Mouse (Mus musculus) CH12.LX (cell line): ENCODE data around the gene Actn4. TPM values are rescaled to one million over a fixed set of nuclear protein-coding genes. Genes with fewer than 3 reads are reported as not detected.

ENCODE experiments used
- DNase-seq: peaks from one replicate; pipeline ENCODE4 v3.0.0-alpha.2; 2013; ENCODE audit errors: extremely low read depth
- H3K27ac ChIP-seq: 2 replicates; pipeline ENCODE4 v1.5.1; 2012; ENCODE audit warnings: low read depth, mild to moderate bottlenecking, control low read depth, moderate library complexity; ENCODE audit not compliant: insufficient read depth
- H3K27me3 ChIP-seq: replicated peaks from 2 replicates; pipeline ENCODE3; 2012; ENCODE audit warnings: inconsistent platforms
- H3K36me3 ChIP-seq, 2 experiments: replicated peaks in 1 of 2; 2 replicates each; pipeline versions ENCODE3 to v1.6.1; 2012; ENCODE audit warnings: inconsistent platforms in 1 of 2, low read length in 1 of 2, mild to moderate bottlenecking in 1 of 2, mixed read lengths in 1 of 2, moderate library complexity in 1 of 2; ENCODE audit not compliant: control insufficient read depth in 1 of 2, insufficient read depth in 1 of 2
- H3K4me1 ChIP-seq, 2 experiments: 2 replicates each; pipeline ENCODE4 v1.6.1; 2012; ENCODE audit warnings: inconsistent platforms in 1 of 2, moderate library complexity in 1 of 2; ENCODE audit not compliant: insufficient read depth in 2 of 2, control insufficient read depth in 1 of 2
- H3K4me2 ChIP-seq: 2 replicates; pipeline ENCODE4 v1.6.1; 2012; ENCODE audit warnings: low read depth, mild to moderate bottlenecking, control low read depth; ENCODE audit not compliant: poor library complexity, insufficient read depth, severe bottlenecking
- H3K4me3 ChIP-seq, 3 experiments: fragments of 150-350 bp in 1 of 3; sonication (generic) in 1 of 3; replicated peaks in 1 of 3; 2 replicates each; pipeline versions ENCODE3 to v1.5.1; 2011 to 2012; ENCODE audit warnings: low read depth in 2 of 3, low read length in 2 of 3, mild to moderate bottlenecking in 2 of 3, moderate library complexity in 2 of 3, control low read depth in 1 of 3, improper control_type of control experiment in 1 of 3, inconsistent platforms in 1 of 3, mixed read lengths in 1 of 3; ENCODE audit not compliant: poor library complexity in 1 of 3
- H3K79me2 ChIP-seq: replicated peaks from 2 replicates; pipeline ENCODE4 v1.6.1; 2012; ENCODE audit warnings: mild to moderate bottlenecking, moderate library complexity; ENCODE audit not compliant: control insufficient read depth, poor library complexity, insufficient read depth, severe bottlenecking; ENCODE audit errors: extremely low read depth
- H3K9ac ChIP-seq: 2 replicates; pipeline ENCODE4 v1.6.1; 2012; ENCODE audit warnings: low read depth, mild to moderate bottlenecking, control low read depth, moderate library complexity; ENCODE audit not compliant: insufficient read depth
- H3K9me3 ChIP-seq: replicated peaks from 2 replicates; pipeline ENCODE3; 2012; ENCODE audit warnings: low read length, inconsistent platforms, mixed read lengths
- CHD1 ChIP-seq: IDR thresholded peaks from 2 replicates; pipeline ENCODE4 v1.6.1; 2012; ENCODE audit warnings: low read depth, low read length, improper control_type of control experiment, inconsistent platforms
- CHD2 ChIP-seq: IDR thresholded peaks from 2 replicates; pipeline ENCODE4 v1.6.1; 2011; ENCODE audit warnings: low read length, improper control_type of control experiment
- CTCF ChIP-seq, 2 experiments: IDR thresholded peaks in 1 of 2; conservative IDR thresholded peaks in 1 of 2; 2 replicates each; pipeline ENCODE4 v1.5.1; 2011 to 2012; ENCODE audit warnings: low read depth in 2 of 2, low read length in 2 of 2, improper control_type of control experiment in 1 of 2, inconsistent platforms in 1 of 2, mild to moderate bottlenecking in 1 of 2, moderate library complexity in 1 of 2
- ELF1 ChIP-seq: IDR thresholded peaks from 2 replicates; pipeline ENCODE4 v1.6.1; 2014; ENCODE audit warnings: low read depth, mild to moderate bottlenecking, inconsistent platforms, low read length, improper control_type of control experiment
- ETS1 ChIP-seq: conservative IDR thresholded peaks from 2 replicates; pipeline ENCODE4 v1.6.1; 2012; ENCODE audit warnings: low read depth, mild to moderate bottlenecking, inconsistent platforms, low read length, improper control_type of control experiment, moderate library complexity
- JUN ChIP-seq: IDR thresholded peaks from 2 replicates; pipeline ENCODE4 v1.6.1; 2011; ENCODE audit warnings: low read depth, mild to moderate bottlenecking, low read length, improper control_type of control experiment, moderate library complexity; ENCODE audit not compliant: insufficient read depth
- JUND ChIP-seq: conservative IDR thresholded peaks from 2 replicates; pipeline ENCODE4 v1.6.1; 2011; ENCODE audit warnings: low read depth, low read length, improper control_type of control experiment
- MAFK ChIP-seq: IDR thresholded peaks from 2 replicates; pipeline ENCODE4 v1.6.1; 2011; ENCODE audit warnings: low read length, improper control_type of control experiment; ENCODE audit not compliant: insufficient replicate concordance
- MAX ChIP-seq: IDR thresholded peaks from 2 replicates; pipeline ENCODE4 v1.6.1; 2011; ENCODE audit warnings: low read length, improper control_type of control experiment
- MYC ChIP-seq: IDR thresholded peaks from 2 replicates; pipeline ENCODE4 v1.6.1; 2011; ENCODE audit warnings: low read depth, mild to moderate bottlenecking, improper control_type of control experiment, low read length
- NRF1 ChIP-seq: IDR thresholded peaks from 2 replicates; pipeline ENCODE4 v1.6.1; 2014; ENCODE audit warnings: low read depth, mild to moderate bottlenecking, inconsistent platforms, low read length, improper control_type of control experiment, moderate library complexity
- POLR2A ChIP-seq: IDR thresholded peaks from 2 replicates; pipeline ENCODE4 v1.6.1; 2011; ENCODE audit warnings: low read depth, mild to moderate bottlenecking, improper control_type of control experiment, low read length
- RAD21 ChIP-seq: IDR thresholded peaks from 2 replicates; pipeline ENCODE4 v1.6.1; 2011; ENCODE audit warnings: low read depth, mild to moderate bottlenecking, low read length, improper control_type of control experiment, moderate library complexity
- RCOR1 ChIP-seq: conservative IDR thresholded peaks from 2 replicates; pipeline ENCODE4 v1.6.1; 2012; ENCODE audit warnings: low read depth, mild to moderate bottlenecking, inconsistent platforms, low read length, improper control_type of control experiment
- TBP ChIP-seq: conservative IDR thresholded peaks from 2 replicates; pipeline ENCODE4 v1.6.1; 2011; ENCODE audit warnings: low read depth, low read length, improper control_type of control experiment
- TCF12 ChIP-seq: IDR thresholded peaks from 2 replicates; pipeline ENCODE4 v1.6.1; 2014; ENCODE audit warnings: low read depth, mild to moderate bottlenecking, inconsistent platforms, low read length, improper control_type of control experiment
- UBTF ChIP-seq: IDR thresholded peaks from 2 replicates; pipeline ENCODE4 v1.6.1; 2012; ENCODE audit warnings: low read depth, mild to moderate bottlenecking, inconsistent platforms, low read length, improper control_type of control experiment, moderate library complexity
- USF1 ChIP-seq: IDR thresholded peaks from 2 replicates; pipeline ENCODE4 v1.6.1; 2014; ENCODE audit warnings: low read depth, mild to moderate bottlenecking, inconsistent platforms, low read length, improper control_type of control experiment
- USF2 ChIP-seq: conservative IDR thresholded peaks from 2 replicates; pipeline ENCODE4 v1.6.1; 2011; ENCODE audit warnings: low read depth, low read length, improper control_type of control experiment
- ZC3H11A ChIP-seq: IDR thresholded peaks from 2 replicates; pipeline ENCODE4 v1.6.1; 2012; ENCODE audit warnings: low read depth, mild to moderate bottlenecking, inconsistent platforms, low read length, improper control_type of control experiment
- ZKSCAN1 ChIP-seq: IDR thresholded peaks from 2 replicates; pipeline ENCODE4 v1.6.1; 2012; ENCODE audit warnings: low read depth, inconsistent platforms, low read length, improper control_type of control experiment, borderline replicate concordance
- ZMIZ1 ChIP-seq: IDR thresholded peaks from 2 replicates; pipeline ENCODE4 v1.6.1; 2012; ENCODE audit warnings: low read depth, mild to moderate bottlenecking, inconsistent platforms, low read length, improper control_type of control experiment
- ZNF384 ChIP-seq: IDR thresholded peaks from 2 replicates; pipeline ENCODE4 v1.6.1; 2012; ENCODE audit warnings: low read depth, low read length, improper control_type of control experiment, inconsistent platforms
- dilution Hi-C: fragments of 300-500 bp; cut with MboI; formaldehyde crosslinking; loops from 2 replicates; pipeline ENCODE4 v1.14.3; 2020; ENCODE audit warnings: low sequenced_read_pairs; ENCODE audit not compliant: extremely low pct_unique_long_range_greater_than_20kb, extremely low pct_ligation_motif_present
- in situ Hi-C: fragments of 300-500 bp; cut with MboI; formaldehyde crosslinking; loops from 3 replicates; pipeline ENCODE4 v1.14.3; 2019; ENCODE audit warnings: low sequenced_read_pairs, low pct_ligation_motif_present, low pct_unique_long_range_greater_than_20kb, mixed read lengths
- polyA plus RNA-seq: library from polyadenylated mRNA; unstranded; fragments of >175 nt; gene quantifications from 2 replicates; pipeline ENCODE4 v1.2.1, GENCODE M21; 2012; ENCODE audit warnings: low read depth; ENCODE audit not compliant: insufficient read length
- total RNA-seq, 2 experiments: library from RNA; depleted of rRNA; stranded (reverse); fragments of 300-350 nt in 1 of 2; fragments of >200 nt in 1 of 2; gene quantifications; 2 replicates each; pipeline ENCODE4 v1.2.3; 2012 to 2014

Gene Actn4
- total and polyA plus RNA-seq, 3 experiments, result 56.9 to 145 (median 63.4) TPM

DNA sequence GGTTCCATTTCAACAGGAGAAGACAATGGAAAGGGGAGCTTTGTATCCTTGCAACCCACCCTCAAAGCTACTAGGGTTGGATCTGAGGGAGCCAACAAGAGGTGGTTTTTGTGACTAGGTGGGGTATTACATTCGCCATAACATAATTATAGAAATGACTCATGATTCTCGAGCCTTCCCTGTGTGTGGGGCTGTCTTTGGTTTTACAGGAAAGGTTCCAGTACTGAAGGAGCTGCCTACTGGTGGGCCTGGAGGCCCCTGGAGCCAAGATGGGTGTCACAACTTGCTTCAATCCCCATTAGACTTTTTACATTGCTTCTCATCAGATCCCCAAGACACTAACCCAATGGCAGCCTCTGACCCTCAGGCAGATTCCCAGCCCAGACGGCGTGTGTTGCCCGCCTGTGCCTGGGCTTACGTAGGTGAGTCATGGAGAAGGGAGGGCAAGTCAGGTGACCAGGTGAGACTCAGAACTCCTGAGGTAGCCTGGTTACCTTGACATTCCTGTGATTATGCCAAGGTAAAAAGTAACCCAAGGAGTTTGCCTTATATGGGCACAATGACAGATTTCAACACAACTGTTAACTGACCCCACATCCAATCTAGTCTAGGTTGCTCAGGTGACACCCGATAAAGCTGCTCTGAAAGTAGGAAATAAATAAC lies 31.0 kb downstream of the Actn4 start:
- H3K9ac ChIP-seq, result no peak overlapping the region
- in situ Hi-C loops, result no loop called here
- no peak for DNase-seq
- dilution Hi-C loops, result no loop called here
- H3K27me3 ChIP-seq, result no peaks in the 10 kb centered on the region
- H3K4me3 ChIP-seq, result no peak overlapping the region
- no peak overlapping the region for H3K27ac ChIP-seq
- H3K4me1 ChIP-seq, result peaks cover 5 to 46% of the 10 kb centered on the region in 2 experiments
- H3K79me2 ChIP-seq, result peaks cover 17% of the 10 kb centered on the region; the same call in 1 of the 2 replicates
- H3K9me3 ChIP-seq, result no peaks in the 10 kb centered on the region
- H3K4me2 ChIP-seq, result no peak overlapping the region
- peaks cover 0 to 58% of the 10 kb centered on the region in 2 experiments for H3K36me3 ChIP-seq
- no peak for TF ChIP-seq NRF1
- TF ChIP-seq RCOR1, result no peak
- TF ChIP-seq TCF12, result no peak
- TF ChIP-seq CHD1, result no peak
- no peak for TF ChIP-seq RAD21
- TF ChIP-seq JUND, result no peak
- no peak for TF ChIP-seq CHD2
- no peak for TF ChIP-seq ZC3H11A
- no peak for TF ChIP-seq ZMIZ1
- no peak for TF ChIP-seq MAX
- no peak for TF ChIP-seq USF1
- no peak for TF ChIP-seq USF2
- TF ChIP-seq UBTF, result no peak
- TF ChIP-seq, all 38 proteins: peak for 0

DNA sequence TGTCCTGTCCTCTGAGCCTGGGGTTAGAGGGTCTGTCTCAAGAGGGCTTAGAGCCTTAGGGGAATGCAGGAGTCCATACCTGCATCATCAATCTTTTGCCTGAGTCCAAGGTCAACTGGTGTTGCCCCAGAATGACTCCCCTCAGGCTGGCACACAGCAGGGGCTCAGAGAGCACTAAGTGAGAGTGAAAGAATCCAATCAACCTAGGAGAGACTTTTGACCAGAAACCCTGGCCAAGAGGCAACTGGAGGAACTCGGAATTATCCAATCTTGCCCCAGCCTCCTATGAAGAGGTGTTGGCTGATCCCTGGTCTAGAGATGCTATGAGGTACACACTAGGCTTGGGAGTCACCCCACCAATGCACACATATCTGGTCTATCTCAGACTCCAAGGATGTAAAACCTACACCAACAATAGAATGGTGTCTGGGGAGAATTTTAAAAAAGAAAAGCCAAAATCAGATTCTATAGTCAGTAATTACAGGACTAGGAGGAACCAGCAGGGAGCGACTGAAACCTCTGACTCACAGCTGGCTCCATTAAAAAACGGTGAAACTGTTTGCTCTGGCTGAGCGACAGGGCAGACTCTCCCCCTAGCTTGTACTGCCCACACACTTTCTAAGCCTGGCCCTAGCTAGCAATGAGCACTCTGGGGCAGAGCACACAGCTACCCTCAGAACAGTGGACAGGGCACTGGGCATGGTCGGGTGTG lies 31.7 kb downstream of the Actn4 start:
- TF ChIP-seq ELF1 (no peak), JUN (no peak), POLR2A (no peak), ZC3H11A (no peak), ETS1 (no peak), ZNF384 (no peak), ZKSCAN1 (no peak), USF1 (no peak), MYC (no peak), CTCF (conservative IDR thresholded peaks at IDR 0.05 in 1 of 2, IDR thresholded peaks at IDR 0.05 in 1 of 2; ENCODE audit: low read depth in 2 of 2, low read length in 2 of 2) (no peak), RAD21 (no peak; the same call in 1 of the 2 replicates), TBP (no peak), RCOR1 (no peak), MAFK (no peak), TCF12 (no peak)
- TF ChIP-seq, all 38 proteins: peak for 0
- peaks cover 16% of the 10 kb centered on the region; the same call in 1 of the 2 replicates for H3K79me2 ChIP-seq
- in situ Hi-C loops (no loop called here), dilution Hi-C loops (no loop called here)
- DNase-seq, result no peak
- no peak overlapping the region for H3K27ac ChIP-seq
- no peak overlapping the region for H3K4me3 ChIP-seq
- no peaks in the 10 kb centered on the region for H3K27me3 ChIP-seq
- H3K9me3 ChIP-seq, result no peaks in the 10 kb centered on the region
- peaks cover 0 to 54% of the 10 kb centered on the region in 2 experiments for H3K36me3 ChIP-seq
- peaks cover 5 to 47% of the 10 kb centered on the region in 2 experiments for H3K4me1 ChIP-seq
- no peak overlapping the region for H3K9ac ChIP-seq
- H3K4me2 ChIP-seq, result no peak overlapping the region
